Mouse (Mus musculus): ENCODE measurements around the gene Gm5737.

GRCm38 (mm10) chr7:120865832-120866231, 53.7 kb downstream of the Gm5737 start:
- TF ChIP-seq CTCF (conservative IDR thresholded peaks at IDR 0.05; ENCODE audit: low read length) (no peak), POU5F1 (IDR thresholded peaks at IDR 0.05; ENCODE audit: borderline replicate concordance, low read length) (no peak)
